Mouse (Mus musculus) testis, postnatal 10 days (tissue): Measurements from ENCODE around the gene Vmn1r114.
"Not testable (repeated sequence)": the region's sequence is repeated elsewhere in the genome, so short reads cannot be mapped to it uniquely, and the experiment has no call there.

Experiments used
- DNase-seq: peaks from one replicate; pipeline ENCODE4 v3.0.0; 2021; ENCODE audit warnings: low spot score

The Vmn1r114 gene

DNA sequence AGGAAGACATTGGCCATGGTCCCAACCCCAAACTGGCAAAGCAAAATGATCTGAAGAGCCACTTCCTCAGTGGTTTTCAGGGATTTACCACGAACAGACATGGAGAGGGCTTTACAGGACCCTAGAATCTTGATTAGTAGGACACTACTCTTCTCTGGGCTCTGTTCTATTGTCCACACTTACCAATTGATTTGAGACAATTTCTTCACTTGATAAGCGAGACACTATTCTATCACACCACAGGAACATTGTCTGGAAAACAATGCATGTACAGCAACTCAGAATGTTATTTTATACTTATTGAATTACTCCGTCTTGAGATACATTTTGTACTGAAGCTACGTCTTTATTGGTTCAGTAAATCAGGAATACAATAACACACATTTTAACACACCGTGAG, at the start of gene Vmn1r114:
Vmn1r114 (minus strand) TSS at position 101 of the 400 bp plus-strand sequence.
- not testable (repeated sequence) for DNase-seq

GRCm38 (mm10) chr7:20844885-20845284, 32.9 kb upstream of the Vmn1r114 start, which contains the start of gene Vmn1r115:
TSS of gene Vmn1r115 (minus strand) at chr7:20844985.
- not testable (repeated sequence) for DNase-seq

- not testable (repeated sequence) for DNase-seq
Measured at GRCm38 (mm10) chr7:20786985-20787384, 25.0 kb downstream of the Vmn1r114 start, which contains the start of gene Vmn1r113. TSS of gene Vmn1r113 (plus strand) at chr7:20787285.

DNA sequence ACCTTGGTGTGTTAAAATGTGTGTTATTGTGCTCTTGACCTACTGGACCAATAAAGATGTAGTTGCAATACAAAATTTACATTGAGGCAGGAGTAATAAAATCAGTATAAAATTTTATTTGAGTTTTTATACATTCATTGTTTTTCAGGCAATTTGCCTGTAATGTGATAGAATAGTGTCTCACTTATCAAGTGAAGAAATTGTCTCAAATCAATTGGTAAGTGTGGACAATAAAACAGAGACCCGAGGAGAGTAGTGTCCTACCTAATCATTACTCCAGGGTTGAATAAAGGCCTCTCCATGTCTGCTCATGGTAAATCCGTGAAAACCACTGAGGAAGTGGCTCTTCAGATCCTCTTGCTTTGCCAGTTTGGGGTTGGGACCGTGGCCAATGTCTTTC, 41.1 kb downstream of the Vmn1r114 start, which contains the start of gene Vmn1r112:
Vmn1r112 (plus strand) TSS at position 301 of the 400 bp plus-strand sequence.
- DNase-seq = not testable (repeated sequence)
